Mouse (Mus musculus): Measurements from ENCODE around the gene Blvrb. TPM values are rescaled to one million over a fixed set of nuclear protein-coding genes. Genes with fewer than 3 reads are reported as not detected.

Gene Blvrb
- total RNA-seq, 1 experiment from 2014 or later, result 52.7 TPM

DNA sequence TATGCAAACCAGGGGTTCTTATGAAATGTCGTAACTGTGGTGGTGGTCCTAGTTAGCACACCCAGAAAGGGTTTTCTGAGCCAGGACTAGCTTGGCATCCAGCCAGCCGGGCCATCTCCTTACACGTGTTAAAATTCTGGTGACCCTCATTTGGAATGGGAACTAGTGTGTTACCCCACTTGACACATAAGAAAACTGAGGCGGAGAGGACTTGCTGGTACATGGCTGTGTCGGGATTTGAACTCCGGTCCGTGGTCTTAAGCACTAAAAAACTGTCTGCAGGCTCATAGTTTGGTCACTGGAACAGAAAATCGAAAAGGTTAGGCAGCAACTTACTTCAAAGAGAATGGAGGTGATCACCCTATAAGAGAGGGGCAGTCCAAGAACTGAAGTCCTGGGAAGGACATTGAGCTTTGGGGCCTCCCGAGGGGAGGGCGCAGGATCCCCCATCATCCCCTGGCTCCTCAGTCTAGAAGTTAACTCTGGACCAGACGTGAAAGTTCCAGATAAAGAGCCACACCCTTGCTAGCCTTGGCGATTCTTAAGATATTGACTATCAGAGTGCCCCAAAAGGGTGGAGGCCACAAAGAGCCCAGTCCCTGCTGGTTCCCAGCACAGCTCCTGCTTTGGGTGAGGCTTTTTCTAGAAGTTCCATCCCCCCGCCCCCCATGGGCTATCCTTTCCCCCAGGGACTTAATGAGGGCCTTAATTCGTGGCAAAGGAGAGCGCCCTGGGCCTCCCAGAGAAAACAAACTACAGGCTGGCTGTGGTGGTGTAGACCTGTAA lies 836 bp downstream of the Blvrb start:
- DNase-seq, result no peak

DNA sequence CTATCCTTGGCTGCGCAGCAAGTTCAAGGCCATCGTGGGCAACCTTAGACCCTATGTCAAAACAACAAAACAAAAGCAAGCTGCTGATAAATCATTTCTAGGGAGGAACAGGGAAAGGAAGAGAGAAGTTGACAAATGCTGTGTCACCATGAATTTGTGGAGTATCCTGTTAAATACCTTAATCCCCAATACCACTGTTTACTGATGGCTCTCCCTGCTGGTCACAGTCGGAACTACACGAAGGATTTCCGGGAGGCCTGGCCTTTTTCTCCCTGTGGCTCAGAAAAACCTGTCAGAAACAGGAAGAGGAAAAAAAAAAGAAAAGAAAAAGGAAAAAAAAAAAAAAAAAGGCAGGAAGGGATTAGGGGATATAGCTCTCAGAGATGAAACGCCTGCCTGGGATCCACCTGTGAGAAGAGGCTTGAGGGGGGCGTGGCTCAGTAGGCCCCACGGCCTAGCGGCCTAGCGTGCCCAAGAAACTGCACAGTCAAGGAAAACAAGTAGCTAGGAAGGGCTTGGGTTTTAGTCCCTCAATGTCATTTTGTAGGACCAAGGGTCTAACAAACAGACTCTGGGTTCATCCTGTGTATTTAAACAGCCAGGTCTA lies 1.6 kb downstream of the Blvrb start:
- DNase-seq, result peak; percentile 67

GRCm38 (mm10) chr7:27451359-27451758 lies 3.6 kb downstream of the Blvrb start:
- DNase-seq, result no peak

DNA sequence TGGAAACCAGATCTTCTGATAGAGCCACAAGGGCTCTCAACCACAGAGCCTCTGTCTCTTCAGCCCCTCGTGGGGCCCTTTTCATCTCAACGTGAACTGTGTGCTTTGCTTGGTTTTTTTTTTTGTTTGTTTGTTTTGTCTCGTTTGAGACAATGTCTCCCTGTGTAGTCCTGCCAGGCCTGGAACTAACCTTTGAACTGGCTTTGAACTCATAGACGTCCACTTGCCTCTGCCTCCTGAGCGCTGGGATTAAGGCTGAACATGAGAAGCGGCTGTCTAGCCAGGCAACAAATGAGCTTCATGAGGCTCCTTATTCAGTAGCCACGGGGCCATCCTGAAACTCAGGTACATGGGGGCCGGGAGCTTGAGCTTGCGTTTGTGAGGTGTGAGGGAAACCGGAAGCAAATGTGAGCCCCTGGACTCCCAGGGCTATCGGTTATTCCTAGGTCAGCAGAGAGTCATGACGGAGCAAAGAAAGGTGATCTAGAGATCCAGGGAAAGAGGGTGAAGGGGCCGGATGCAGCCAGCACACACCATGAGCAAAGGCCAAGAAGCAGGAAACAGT lies 4.5 kb downstream of the Blvrb start:
- DNase-seq, result no peak

- DNase-seq, result no peak
Observed at GRCm38 (mm10) chr7:27454461-27455121, 6.8 kb downstream of the Blvrb start.

GRCm38 (mm10) chr7:27455273-27455672 lies 7.5 kb downstream of the Blvrb start:
- DNase-seq, result no peak

- no peak for DNase-seq
Observed at GRCm38 (mm10) chr7:27458614-27459013, 10.8 kb downstream of the Blvrb start.

DNA sequence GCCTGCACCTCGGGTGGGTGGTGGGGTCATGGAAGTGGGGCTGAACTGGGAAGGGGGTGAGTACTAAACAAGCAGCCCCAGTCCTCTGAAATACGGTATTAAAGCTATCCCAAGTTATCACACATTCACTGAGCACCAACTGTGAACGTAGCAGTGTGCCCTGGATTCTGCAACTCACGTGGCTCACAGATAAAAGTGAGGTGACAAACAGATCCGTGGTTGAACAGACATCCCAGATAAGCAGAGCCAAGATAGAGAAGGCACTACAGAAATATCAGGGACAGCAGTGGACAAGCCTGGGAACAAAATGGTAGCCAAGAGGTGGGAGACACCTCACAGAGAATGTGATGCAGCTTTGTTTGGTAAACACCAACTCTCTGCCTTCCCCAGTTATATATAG lies 11.9 kb downstream of the Blvrb start:
- no peak for DNase-seq

GRCm38 (mm10) chr7:27460477-27460876 lies 12.7 kb downstream of the Blvrb start:
- no peak for DNase-seq

DNA sequence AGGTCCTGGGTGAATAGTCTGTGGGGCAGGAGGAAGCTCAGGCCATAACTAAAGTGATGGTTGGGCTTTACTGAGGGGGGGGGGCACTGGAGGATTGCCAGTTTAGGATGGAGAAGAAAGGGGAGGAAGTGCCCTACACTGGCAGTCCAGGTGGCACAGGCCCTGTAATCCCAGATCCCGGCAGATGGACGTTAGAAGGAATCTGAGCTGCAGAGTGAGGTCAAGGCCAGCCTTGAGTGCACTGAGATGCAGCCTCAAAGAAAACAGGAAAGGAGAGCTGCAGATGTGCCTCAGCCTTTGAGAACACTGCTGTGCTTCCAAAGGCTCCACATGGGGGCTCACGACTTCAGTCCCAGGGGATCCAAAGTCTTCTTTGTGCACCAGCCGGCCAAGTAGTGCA lies 19.9 kb downstream of the Blvrb start:
- DNase-seq, result no peak

GRCm38 (mm10) chr7:27471390-27472120 lies 23.8 kb downstream of the Blvrb start:
- no peak for DNase-seq

GRCm38 (mm10) chr7:27472596-27472995 lies 24.8 kb downstream of the Blvrb start:
- DNase-seq, result no peak

DNA sequence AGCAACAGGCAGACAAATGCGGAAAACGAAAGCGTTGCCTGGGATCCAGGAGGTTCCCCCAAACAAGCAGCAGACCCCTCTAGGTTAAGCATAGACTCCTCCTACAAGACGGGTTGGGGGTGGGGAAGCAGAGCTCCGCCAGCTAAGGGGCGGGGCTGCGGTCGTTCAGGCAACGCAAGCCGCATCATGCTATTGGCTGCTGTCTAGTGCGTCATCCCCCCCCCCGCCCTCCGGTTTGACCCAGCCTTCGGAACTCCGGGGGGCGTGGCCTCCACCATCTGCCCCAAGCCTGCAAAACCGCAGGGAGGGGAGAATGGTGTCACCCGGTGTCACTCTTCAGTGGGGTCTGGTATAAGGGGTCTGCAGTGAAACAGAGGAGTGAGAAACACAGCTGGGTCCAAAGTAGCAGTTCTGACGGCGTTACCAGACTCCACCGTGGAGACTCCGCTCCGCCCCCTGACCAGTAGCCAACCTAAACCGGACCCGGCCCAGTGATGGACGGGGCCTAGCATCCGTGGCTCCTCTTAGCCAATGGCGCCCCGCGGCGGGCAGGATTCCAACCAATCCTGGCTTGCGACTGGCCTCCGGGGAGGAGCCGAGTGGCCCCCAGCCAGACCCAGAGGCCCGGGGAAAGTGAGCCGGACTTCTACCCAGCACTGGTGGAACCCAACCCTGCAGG lies 25.5 kb downstream of the Blvrb start, which contains the start of gene Sertad3:
Gene Sertad3 (plus strand): TSS at position 613 of the 679 bp plus-strand sequence.
- DNase-seq, result peak; percentile 100

DNA sequence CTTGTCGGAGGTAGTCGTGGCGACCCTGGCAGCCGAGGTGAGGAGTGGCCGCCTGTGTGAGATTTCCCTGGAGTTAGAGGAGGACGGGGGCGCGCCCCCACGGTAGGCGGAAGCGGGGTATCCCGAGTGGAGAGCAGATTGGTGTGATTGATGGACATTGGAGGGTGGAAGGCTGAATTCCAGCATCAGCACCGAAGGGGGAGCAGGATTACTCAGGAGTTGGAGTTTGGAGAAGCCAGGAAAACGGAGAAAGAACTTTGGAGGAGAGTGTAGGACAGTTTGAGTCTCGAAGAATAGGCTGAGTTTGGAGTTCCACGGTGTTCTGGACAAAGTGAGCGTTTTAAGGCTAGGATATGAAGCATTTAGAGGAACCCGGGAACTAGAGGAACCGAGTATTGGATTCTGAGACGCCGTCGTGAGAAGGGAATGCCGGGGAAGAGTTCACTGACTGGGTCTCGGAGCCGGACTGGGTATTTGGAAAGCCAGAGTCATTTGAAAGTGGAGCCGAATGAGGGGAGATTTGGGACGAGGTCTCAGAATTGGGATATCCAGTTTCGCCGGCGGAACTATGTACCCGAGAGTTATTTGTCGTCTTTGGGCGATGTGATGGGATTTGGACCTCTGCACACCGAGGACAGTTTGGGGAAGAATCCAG lies 26.2 kb downstream of the Blvrb start:
- no peak for DNase-seq

GRCm38 (mm10) chr7:27474490-27474954 lies 26.7 kb downstream of the Blvrb start:
- peak; percentile 99 for DNase-seq

DNA sequence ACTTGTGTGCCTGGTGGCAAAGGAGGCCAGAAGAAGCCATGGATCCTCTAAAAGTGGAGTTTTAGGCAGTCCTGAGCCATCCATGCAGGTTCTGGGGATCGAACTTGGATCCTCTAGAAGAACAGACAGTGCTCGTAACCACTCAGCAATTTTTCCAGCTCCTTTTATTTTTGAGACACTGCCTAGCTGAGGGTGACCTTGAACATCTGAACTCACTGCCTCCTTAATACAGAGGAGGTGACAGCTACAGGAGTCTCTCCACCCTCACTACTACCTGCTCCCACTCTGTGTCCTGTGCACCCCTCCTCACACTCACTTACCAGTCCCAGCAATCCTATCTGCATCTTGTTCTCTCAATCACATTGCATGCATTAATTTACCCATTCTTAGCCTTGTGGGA lies 27.8 kb downstream of the Blvrb start:
- no peak for DNase-seq

DNA sequence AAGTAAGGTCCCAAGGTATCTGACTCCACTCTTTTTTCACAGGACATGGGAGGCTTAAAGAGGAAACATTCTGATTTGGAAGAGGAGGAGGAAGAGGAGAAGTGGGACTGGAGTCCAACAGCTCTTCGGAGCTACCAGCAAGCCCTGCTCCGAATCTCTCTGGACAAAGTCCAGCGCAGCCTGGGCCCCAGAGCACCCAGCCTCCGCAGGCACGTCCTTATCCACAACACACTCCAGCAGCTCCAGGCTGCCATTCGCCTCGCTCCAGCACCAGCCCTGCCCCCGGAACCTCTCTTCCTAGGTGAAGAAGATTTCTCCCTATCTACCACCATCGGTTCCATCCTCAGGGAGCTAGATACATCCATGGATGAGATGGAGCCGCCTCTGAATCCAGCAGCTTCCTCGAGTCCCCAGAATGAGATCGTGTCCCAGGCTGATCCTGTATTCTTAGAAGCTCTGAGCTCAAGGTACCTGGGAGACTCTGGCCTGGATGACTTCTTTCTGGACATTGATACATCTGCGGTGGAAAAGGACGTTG lies 28.4 kb downstream of the Blvrb start:
- no peak for DNase-seq

GRCm38 (mm10) chr7:27478561-27478960 lies 30.8 kb downstream of the Blvrb start:
- DNase-seq, result no peak

GRCm38 (mm10) chr7:27479750-27480149 lies 32.0 kb downstream of the Blvrb start:
- DNase-seq, result no peak

- DNase-seq, result no peak
Observed at GRCm38 (mm10) chr7:27480506-27480905, 32.7 kb downstream of the Blvrb start.

All from adrenal gland, postnatal 25 days (tissue).